Mouse (Mus musculus): ENCODE data around the gene Nhlrc3.

Nhlrc3 gene

DNA sequence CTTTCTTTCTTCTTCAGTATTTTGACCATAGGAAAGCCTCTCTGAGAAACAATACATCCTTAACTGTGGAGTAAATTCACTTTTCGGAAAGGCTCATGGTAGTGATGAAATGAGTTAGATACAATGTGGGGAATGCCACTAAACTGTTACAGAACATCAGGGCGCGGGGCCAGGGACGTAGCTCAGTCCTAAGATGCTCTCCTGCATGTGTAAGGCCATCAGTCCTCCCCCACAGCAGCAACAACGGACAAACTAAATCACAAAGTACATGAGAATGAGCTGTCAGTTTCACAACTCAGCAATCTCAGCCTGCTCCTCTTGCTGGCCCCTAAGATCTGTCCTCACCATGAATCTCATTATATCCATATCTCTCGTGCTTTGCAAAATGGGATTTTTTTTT is 8.6 kb downstream of the Nhlrc3 start:
- no peak for DNase-seq (ENCODE audit: low spot score)

DNA sequence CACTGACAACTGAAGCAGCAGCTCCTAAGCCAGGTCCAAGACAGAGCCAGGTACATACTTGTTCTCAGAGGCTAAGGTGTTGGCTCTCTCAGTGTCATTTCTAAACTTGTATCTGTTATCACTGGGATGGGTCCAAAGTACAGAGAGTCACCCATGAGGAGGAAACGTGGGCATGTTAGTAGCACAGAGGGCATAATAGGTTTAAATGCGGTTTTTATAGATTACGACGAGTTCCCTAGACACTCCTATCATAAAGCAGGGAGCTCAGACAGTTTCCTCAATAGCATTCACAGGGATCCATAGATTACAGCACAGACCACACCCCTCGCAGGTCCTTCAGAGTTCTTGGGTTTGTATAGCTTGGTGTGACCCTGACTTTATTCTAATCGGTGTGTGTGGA is 9.1 kb downstream of the Nhlrc3 start:
- DNase-seq (ENCODE audit: low spot score): no peak

DNA sequence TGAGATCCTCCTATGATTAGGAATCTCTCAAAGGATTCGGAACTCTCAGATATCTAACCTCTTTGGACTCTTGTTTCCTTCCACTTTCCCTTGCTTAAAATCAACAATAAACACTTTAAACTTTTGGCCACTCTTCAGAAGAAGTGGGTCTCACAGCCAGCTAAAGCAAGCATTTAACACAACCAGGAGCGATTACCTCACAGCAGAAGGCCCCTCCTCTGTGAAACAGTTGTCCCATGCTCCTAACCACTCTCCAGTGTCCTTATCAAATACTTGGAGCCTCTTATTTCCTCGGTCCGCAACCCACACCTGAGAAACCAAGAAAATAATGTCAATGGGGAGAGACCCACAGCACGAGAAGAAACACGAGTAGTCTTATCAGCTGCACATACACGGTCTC is 9.8 kb downstream of the Nhlrc3 start:
- no peak for DNase-seq (ENCODE audit: low spot score)

DNA sequence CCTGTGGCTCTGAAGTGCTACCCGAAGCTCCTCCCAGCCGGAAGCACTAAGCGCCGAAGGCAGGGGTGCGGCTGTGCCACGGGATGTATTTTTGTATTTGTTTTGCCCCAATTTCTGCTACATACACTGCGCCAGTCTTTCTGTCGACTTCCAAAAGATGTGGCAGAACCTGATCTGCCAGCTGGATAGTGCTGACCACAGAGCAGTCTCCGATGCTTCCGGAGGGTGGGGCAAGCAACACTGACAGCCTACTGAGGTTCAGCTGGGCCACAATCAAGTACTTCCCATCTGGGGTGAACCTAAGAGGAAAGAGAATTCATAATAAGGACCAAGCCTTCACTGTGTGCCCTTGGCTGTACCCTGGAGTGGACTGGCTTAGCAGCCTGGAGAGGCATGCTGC is 10.8 kb downstream of the Nhlrc3 start:
- DNase-seq (ENCODE audit: low spot score): no peak

DNA sequence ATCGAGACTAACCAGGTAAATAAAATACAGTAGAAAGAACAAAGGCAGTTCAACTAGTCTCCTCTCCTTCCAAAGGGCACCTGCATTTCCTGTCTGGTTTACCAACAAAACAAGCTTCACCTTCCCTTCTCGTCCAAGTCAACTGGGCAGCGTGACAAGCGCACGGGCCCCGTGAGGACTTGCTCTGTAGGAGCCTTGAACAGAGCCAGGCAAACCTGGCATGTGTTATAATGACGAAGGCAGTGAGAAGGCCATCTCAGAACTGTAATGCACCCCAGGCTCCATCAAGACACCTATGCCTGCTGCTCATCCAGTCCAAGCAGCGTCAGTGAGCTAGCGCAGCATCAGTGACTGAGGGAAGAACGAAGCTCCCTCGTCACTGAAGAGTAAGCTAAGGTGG is 12.5 kb downstream of the Nhlrc3 start:
- DNase-seq (ENCODE audit: low spot score): no peak

DNA sequence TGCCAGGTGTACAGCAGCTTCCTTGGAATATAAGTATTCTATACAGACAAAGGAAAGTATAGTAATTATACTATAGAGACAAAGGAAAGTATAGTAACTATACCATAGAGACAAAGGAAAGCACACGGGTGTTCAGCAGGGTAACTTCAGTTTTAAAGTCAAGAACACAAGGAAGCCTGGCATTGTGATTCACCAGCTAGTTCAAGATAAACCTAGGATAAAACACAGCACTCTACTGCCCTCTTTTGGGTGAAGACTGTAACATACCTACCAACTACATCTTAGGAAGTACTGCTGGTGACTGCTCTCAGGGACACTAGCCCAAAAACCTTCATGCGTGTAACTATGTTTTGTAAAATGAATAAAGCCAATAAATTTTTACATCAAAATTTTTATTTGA is 14.9 kb downstream of the Nhlrc3 start:
- peak; percentile 90 for DNase-seq (ENCODE audit: low spot score)

DNA sequence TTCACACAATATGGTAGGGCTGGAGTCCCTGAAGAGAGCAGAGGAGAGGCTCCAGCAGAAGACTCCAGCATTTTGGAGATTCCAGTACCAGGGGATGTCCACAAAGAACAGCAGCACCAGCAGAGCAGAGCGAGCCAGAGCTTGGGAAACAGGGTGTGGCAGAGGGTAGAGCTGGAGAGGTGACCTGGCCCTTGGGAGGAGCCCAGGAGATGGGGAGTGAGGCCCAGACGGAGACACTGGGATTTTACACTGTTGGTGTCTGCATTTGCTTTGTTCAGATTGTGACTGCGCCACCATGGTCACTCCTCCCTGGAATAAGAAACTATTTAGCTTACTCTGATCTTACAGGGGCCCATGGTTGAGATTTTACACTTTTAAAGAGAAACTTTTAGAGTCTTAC is 16.3 kb downstream of the Nhlrc3 start:
- no peak for DNase-seq (ENCODE audit: low spot score)

DNA sequence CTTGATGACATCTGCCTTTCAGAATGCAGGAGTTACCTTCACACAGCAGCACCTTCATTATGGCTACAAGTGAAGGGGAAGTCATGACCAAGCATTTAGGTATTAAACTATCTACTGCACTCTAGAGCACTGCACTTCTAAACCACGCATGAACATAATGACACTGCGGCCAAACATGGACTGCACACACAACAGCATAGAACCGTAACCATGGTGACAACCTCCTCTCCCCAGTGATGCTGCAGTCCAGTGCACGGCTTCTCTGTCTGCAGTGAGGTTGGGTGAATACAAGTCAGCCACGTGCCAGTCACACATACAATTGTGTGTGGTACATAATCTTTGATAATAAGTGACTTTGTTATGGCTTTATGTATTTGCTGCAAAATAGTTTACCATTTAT is 17.6 kb downstream of the Nhlrc3 start:
- no peak for DNase-seq (ENCODE audit: low spot score)

DNA sequence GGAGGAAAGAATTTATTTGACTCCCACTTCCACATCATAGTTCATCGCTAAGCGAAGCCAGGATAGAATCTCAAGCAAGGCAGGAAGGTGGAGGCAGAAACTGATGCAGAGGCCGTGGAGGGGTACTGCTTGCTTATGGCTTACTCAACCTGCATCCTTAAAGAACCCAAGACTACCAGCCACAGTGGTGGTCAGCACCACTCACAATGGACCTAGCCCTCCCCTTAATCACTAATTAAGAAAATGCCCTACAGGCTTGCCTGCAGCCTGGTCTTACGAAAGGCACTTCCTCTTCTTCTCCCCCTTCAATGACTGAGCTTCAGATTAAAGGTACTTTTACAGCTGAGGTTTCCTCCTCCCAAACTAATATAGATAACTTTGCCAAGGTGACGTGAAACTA is 26.6 kb downstream of the Nhlrc3 start:
- DNase-seq (ENCODE audit: low spot score): no peak

DNA sequence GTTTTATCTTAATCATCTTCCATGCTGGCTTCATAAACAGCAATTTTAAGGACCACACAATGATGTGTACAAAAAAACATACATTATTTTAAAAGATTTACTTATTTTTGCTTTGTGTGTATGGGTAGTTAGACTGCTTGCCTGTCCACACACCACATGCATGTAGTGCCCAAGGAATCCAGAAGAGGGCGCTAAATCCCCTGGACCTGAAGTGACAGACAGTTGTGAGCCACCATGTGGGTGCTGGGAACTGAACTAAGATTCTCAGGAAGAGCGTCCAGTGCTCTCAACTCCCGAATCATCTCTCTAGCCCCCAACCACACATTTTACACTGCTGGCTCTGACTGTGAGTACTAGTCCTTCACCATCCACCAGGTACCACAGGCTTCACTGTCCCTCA is 28.5 kb downstream of the Nhlrc3 start:
- DNase-seq (ENCODE audit: low spot score): no peak

DNA sequence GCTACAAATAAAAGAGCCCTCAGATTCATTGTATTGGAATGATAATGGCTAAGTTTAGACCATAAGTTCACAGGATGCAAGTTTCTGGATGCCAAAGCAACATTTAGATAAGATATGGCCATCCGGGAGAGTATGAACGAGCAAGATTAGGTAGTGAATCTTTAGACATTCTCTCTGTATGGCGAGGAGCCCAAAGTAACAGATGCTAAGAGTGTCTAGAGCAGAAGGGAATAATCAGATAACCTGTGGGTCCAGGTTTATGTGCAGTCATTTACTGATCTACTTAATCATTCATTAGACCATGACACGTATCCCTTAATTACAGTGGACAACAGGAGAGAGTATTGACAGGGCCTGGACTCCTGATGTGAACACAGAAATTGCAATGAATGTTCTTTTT is 39.6 kb downstream of the Nhlrc3 start:
- DNase-seq (ENCODE audit: low spot score): no peak

DNA sequence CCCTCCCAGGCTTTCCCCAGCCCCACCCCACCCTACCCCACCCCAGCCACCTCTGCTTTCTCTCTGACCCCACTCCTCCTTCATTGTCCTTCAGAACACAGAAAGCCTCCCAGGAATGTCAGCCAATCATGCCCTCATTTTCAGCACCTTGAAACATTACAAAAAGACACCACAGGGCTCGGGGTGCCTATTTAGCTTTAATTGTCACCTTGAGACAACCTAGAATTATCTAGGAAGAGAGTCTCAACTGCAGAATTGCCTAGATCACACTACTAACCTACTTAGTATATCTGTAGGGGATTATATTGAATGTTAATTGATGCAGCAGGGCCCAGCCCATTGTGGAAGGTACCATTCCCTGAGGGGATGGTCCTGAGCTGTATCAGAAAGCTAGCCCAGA is 40.4 kb downstream of the Nhlrc3 start:
- no peak for DNase-seq (ENCODE audit: low spot score)

DNA sequence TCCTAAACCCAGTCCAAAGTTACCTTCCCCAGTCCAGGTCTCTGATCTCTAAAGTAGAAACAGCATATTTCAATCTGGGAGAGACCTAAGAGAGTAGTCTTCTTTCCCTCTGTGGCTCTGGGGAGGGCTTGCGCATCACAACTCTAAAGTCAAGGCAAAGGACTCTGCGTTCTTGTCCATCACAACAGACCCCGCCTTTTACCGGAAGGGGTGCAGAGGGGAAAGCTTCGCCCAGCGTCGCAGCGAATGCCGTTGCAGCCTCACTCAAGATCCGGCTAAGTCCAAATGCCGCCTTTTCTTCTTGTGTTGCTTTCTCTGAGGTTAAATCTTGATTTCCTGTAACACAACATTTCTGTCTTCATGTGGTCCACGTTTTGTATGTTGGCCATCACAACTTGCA is 41.5 kb downstream of the Nhlrc3 start:
- no peak for DNase-seq (ENCODE audit: low spot score)

DNA sequence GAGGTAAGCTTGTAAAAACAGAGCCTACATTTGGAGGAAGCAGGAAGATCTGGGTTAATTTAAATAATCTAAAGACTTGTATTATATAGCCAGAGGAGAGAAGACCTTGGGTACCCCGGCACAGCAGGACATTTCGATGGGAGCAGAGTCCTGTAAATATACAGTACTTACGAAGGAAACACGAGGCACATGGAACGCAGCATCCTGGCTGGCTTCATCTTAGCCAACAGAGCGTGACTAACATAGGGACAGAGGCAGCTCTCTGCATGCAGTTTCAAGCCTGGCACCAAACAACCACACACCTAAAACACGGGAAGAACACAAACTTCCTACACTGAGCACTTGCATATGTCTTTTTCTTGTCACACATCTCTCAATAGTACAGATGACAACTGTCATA is 45.4 kb downstream of the Nhlrc3 start:
- DNase-seq (ENCODE audit: low spot score): no peak

DNA sequence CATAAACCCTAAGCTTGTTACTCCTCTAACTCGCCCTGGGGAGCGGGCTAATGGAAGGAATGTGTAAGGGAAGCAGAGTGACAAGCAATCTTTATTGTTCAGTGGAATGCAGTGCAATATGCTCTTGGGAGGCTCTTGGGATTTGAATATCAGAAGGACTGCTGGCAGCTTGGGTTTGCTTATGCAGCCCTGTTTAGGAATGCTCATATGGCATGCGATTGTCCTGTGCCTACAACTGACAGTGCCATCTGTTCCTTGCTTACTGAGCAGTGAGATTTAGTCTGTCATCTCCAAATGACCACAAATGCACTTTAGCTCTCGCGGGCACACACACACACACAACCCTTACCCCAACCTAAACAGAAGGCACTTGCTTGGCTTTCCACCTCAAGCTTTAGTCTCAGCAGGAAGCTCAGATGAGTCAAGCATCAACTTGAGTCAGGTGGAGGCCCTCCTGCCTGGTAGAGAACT is 47.1 kb downstream of the Nhlrc3 start:
- no peak for DNase-seq (ENCODE audit: low spot score)

DNA sequence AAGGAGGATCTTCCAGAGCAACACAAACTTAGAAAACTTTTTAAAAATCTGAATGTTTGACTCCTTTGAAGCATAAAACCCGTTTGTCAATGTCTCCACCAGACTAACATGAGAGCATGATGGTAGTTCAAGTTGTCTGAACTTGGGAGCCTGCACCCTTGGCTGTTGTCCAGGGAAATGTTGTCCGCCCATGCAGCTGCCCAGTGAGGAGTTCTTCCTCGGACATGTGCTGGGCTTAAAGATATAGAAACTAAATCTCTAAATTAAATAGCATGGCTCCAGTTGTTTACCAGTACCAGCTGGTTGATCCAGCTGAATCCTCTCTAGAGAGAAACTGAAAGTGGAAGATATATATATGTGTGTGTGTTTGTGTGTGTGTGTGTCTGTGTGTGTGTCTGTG is 49.2 kb downstream of the Nhlrc3 start:
- no peak for DNase-seq (ENCODE audit: low spot score)

DNA sequence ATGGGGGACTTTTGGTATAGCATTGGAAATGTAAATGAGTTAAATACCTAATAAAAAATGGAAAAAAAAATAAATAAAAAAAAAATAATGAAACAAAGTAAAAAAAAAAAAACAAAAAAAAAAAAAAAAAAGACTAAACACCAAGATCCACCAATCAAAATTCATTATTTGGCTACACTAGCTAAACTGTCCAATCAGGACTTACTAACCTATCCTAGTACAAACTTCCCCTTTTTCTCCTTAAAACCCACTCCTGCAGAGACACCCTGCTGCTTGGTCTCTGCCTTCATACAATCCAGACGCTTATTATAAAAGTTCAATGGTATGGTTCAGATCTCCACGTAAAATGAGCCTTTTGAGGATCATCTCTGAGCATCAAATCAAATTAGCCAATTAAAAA is 49.7 kb downstream of the Nhlrc3 start:
- no peak for DNase-seq (ENCODE audit: low spot score)

DNA sequence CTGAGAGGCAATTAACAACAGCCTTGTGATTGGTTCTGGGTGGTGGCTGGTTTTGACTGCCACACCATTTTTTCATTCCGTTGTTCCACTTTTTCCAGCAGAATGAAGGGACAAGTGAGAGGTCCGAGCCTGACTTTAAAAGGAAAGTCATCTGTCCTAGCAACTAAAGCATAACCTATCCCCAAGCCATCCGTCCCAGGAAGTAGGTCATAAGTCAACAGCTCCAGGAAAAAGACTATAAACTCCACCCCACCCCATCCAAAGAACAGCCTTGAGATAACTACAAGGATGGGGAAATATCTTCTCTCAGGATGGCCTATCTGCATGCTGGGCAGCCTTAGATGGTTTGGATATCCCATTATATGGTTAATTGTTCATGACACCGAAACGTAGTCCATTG is 50.9 kb downstream of the Nhlrc3 start:
- no peak for DNase-seq (ENCODE audit: low spot score)

DNA sequence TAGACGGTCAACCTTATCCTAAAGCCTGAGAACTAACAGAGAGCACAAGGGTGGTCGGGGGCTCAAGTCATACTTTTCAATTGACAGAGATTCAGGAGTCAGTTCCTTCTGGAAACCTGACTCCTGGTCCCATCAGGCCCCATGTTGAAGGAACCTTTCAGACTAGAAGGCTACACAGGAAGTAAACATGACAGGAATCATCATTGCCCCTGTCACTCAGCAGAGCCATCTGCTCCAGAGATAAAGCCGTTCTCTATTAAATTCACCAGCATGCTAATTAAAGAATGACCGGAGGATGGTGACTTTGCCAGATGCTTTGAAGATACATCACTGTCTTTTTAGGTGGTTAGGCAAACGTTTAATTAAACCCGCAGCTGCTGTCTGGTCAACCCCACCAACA is 53.1 kb downstream of the Nhlrc3 start:
- no peak for DNase-seq (ENCODE audit: low spot score)

DNA sequence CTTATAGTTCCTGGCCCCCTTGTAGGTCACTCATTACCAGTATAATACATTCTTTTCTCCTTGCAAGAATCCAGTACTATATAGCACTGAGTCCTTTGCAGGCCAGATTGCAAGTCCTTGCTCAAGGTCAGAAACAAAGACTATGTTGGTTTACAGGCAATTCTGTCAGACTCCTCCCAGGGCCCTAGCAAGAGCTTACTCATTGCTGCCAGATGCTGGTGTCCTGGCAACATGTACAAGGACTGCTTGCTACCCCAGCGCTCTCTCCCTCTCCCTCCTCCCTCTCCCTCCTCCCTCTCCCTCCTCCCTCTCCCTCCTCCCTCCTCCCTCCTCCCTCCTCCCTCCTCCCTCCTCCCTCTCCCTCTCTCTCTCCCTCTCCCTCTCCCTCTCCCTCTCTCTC is 56.0 kb downstream of the Nhlrc3 start:
- DNase-seq (ENCODE audit: low spot score): no peak

All from MN1 (cell line).